Mouse (Mus musculus) kidney, postnatal 4 days (tissue): ENCODE results near the gene Akain1.

Experiments
- DNase-seq, 2 experiments: peaks; one replicate each; pipeline ENCODE4 v3.0.0; 2021; ENCODE audit warnings: mixed read lengths in 2 of 2

Gene Akain1

DNA sequence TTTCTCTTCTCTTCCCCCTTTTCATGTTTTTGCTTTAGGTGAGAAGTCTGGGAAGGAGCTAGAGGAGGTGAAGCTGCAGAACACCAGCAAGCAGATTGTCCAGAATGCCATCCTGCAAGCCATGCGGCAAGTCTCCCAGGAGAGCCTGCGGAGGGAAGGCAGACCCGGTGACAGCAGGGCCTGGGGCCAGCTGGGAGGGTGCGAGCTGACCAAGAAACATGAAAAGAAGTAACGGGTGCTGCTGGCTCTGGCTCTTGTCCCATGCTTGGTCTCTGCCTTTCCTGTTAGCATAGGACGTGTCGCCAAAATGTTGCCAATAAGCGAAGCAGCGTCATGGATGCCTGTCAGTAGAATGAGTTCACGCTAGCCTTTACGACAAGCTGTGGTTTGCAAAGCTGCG lies 48.0 kb downstream of the Akain1 start:
- DNase-seq, result no peak

- DNase-seq, result no peak
These were observed 48.8 kb downstream of the Akain1 start for GRCm38 (mm10) chr17:69487884-69488283.

GRCm38 (mm10) chr17:69488826-69489225 lies 49.7 kb downstream of the Akain1 start:
- DNase-seq, result no peak

- no peak for DNase-seq
These were observed 53.2 kb downstream of the Akain1 start for GRCm38 (mm10) chr17:69492368-69492767.

- DNase-seq, result no peak
These were observed 56.4 kb downstream of the Akain1 start for GRCm38 (mm10) chr17:69495531-69495930.

DNA sequence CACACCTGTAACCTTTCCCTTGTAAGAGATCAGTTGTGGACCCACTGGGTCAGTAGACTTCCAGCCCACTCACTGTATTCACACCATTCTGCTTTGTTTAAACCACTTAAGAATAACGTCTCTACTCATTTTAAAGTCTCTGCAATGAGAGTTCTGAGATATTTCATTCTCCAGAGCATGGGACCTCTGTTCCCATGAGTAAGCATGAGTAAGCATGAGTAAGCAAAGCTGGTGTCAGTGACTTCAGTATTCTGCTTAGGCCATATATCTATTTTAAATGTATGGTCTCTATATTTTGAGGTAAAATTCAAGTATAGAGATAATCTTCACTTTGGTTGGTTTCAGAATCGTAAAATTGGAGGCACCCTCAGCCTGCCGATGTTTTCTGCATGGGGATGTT lies 57.0 kb downstream of the Akain1 start:
- no peak for DNase-seq

- DNase-seq, result no peak
These were observed 58.2 kb downstream of the Akain1 start for GRCm38 (mm10) chr17:69497315-69497714.

DNA sequence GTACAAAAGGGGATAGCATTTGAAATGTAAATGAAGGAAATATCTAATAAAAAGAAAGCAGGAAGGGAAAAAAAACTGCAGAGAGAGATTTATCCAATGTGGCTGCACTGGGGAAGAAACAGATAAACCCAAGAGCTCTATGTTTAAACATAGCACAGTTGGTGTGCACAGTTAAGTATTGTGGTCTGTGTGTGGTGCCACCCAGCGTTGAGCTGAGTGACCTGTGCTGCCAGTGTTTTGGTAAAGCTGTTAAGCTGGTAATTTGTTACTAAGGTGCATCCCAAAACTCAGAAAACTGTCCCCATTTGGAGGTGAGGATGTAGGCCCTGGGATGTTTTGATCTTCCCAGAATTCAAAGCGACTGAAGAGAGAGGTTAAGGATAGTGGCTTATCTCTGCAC lies 59.8 kb downstream of the Akain1 start:
- no peak for DNase-seq

DNA sequence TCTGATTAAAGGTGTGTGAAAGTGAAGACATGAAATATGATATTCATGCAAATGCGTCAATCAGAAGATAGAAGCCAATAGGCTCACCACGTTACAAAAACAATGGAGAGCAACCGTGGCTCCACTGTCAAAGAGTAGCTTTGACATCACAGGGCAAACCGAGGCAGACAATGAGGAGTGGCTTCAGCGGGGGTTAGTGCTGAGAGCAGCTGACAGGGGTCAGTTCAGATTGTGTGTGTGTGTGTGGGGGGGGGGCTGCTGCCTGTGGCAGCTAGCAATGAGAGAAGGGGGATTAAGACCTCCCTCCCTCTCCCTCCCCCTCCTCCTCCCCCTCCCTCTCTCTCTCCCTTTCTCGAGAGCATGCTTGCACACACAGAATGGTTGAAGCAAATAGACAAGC lies 60.3 kb downstream of the Akain1 start:
- DNase-seq, result no peak

GRCm38 (mm10) chr17:69506070-69506469 lies 66.9 kb downstream of the Akain1 start:
- no peak for DNase-seq

- no peak for DNase-seq
These were observed 77.3 kb downstream of the Akain1 start for GRCm38 (mm10) chr17:69516344-69516907.

DNA sequence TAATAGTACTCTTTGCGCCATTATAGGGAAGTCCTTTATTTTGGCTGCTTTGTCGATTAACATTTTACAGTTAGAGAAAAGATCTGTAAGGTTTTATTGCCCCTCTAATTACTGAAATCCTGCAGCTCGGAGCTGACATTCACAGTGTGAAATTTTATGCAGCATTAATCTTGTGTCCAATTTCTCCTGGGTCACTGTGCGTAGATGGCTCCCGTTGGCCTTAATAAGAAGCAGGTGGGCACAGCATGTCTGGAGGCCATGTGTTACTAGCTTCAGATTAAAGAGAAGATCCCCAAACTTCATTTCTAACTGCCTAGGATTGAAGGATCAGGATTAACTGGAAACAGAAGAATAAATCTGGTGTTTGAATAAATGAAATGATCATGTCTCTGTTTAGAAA lies 92.3 kb downstream of the Akain1 start:
- no peak for DNase-seq
